Mouse (Mus musculus) kidney, adult 2 months (tissue): ENCODE measurements around the gene Mdga1. TPM values are rescaled to one million over a fixed set of nuclear protein-coding genes. Genes with fewer than 3 reads are reported as not detected.

Experiments used
- DNase-seq: peaks from one replicate; pipeline ENCODE4 v3.0.0; 2021
- H3K27ac ChIP-seq: fragments of 200-500 bp; 2 replicates; pipeline ENCODE4 v1.5.1; 2012; ENCODE audit warnings: low read depth, low read length, control low read depth, inconsistent platforms; ENCODE audit not compliant: insufficient read depth
- H3K27me3 ChIP-seq: fragments of 200-500 bp; replicated peaks from 2 replicates; pipeline ENCODE4 v1.6.1; 2012; ENCODE audit warnings: mild to moderate bottlenecking, moderate library complexity, low read length, inconsistent platforms; ENCODE audit not compliant: control insufficient read depth, insufficient read depth
- H3K36me3 ChIP-seq: fragments of 200-500 bp; 2 replicates; pipeline ENCODE4 v1.6.1; 2012; ENCODE audit warnings: mild to moderate bottlenecking, moderate library complexity, low read length, inconsistent platforms; ENCODE audit not compliant: control insufficient read depth, insufficient read depth
- H3K4me1 ChIP-seq: fragments of 200-500 bp; 2 replicates; pipeline ENCODE4 v1.6.1; 2011; ENCODE audit warnings: low read length; ENCODE audit not compliant: control insufficient read depth, insufficient read depth
- H3K4me3 ChIP-seq: fragments of 200-500 bp; 2 replicates; pipeline ENCODE4 v1.5.1; 2011; ENCODE audit warnings: mild to moderate bottlenecking, low read depth, low read length, control low read depth; ENCODE audit not compliant: insufficient read depth
- CTCF ChIP-seq: fragments of 200-500 bp; conservative IDR thresholded peaks from 2 replicates; pipeline ENCODE4 v1.5.1; 2011; ENCODE audit warnings: low read depth, mild to moderate bottlenecking, control low read depth, low read length, moderate library complexity, mixed read lengths; ENCODE audit not compliant: insufficient read depth, insufficient read length
- POLR2A ChIP-seq: fragments of 200-500 bp; IDR thresholded peaks from one replicate; pipeline ENCODE4 v1.6.1; 2011; ENCODE audit warnings: low read depth, low read length, control low read depth
- WGBS: fragments of 180-500 bp; shearing (Covaris S2); methylation state at CpG from one replicate; pipeline ENCODE4 v1.1.7; 2018; 5-methylcytosine and 5-hydroxymethylcytosine counted together
- polyA plus RNA-seq: library from polyadenylated mRNA; depleted of rRNA; stranded (reverse); fragments of >200 nt; gene quantifications from 2 replicates; pipeline ENCODE4 v1.2.3, GENCODE M21; 2012

The Mdga1 gene
- polyA plus RNA-seq, 1 experiment, result 1.3 TPM

DNA sequence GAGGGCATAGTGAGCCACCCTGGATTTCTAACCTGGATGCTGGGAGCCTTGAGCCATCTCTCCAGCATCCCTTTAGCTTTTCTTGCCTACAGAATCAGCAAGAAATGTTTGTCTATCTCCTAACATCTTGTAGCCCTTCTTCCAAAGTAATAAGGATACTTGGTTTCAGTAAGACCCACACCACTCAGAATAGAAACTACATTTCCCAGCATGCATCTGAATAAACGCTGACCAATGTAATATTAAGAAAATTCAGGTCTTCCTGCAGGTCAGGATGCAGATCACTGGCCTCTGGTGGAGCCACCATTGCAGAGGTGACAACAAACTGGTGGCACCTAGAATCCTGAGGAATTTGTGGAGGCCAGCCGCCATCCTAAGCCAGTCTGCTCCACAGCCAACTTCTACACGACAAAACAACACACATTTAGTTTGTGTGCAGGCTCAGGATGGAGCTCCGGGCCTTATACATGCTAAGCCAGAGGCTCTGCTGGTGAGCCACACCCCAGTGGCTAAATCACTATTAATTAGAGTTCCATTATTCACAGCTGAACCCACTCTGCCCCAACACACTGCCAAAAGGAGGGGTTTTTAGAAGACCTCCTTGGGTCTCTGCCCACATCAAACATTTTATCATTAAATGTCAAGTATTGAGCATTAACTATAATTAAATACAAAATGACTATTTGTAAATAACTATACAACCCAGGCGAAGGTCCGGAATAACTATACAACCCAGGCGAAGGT, 126.3 kb downstream of the Mdga1 start:
- no peak overlapping the region for H3K27ac ChIP-seq
- no peaks in the 10 kb centered on the region for H3K36me3 ChIP-seq
- no peak overlapping the region for H3K4me3 ChIP-seq
- DNase-seq, result no peak
- H3K4me1 ChIP-seq, result no peaks in the 10 kb centered on the region
- TF ChIP-seq POLR2A (no peak), CTCF (no peak)
- H3K27me3 ChIP-seq, result no peaks in the 10 kb centered on the region
- 89% methylated on average over 7 of the region's 7 CpGs for WGBS

DNA sequence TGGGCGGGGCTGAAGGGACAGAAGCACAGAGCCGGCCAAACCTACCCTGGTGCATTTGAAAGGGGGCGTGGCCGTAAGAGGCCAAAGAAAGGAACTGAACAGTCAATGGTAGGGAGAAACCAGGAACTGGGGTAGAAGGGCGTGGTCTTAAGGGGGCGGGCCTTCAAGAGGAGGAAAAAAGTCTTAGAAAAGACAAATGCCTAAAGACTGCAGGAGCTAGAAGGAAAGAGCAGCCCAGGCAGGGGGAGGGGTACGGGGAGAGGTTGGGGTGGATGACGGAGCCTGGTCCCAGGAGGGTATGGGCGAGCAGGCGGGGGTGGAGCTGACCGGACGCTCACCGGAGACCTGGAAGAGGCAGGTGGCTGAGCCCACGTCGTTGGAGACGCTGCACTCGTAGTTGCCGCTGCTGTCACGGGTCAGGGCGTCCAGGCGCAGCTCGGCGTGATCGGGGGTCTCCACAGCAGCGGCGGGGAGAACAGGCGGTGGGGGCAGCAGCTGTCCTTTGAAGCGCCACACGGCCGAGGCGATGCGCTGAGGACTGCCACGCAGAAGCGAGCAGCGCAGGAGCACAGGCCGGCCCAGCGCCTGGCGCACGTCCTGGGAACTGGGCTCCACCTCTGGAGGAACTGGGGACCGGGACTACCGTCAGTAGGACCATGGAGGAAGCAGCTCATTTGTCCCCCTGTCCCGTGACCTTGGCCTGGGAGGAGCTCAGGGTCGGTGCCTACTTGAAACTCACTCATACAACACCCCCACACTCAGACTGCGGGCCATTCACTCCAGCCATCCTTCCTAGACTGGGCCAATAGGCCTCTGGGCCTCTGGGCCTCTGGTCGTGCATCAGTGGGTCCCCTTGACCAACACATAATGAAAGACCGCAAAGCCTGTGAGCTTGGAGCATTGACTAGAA, 127.9 kb downstream of the Mdga1 start:
- Histone ChIP-seq H3K4me1 (no peaks in the 10 kb centered on the region), H3K27me3 (no peaks in the 10 kb centered on the region), H3K27ac (no peak overlapping the region), H3K4me3 (peak overlapping the region; percentile 61), H3K36me3 (no peaks in the 10 kb centered on the region)
- WGBS, result 7% methylated on average over 46 of the region's 46 CpGs
- TF ChIP-seq POLR2A (no peak), CTCF (no peak)
- peak; percentile 43 for DNase-seq

DNA sequence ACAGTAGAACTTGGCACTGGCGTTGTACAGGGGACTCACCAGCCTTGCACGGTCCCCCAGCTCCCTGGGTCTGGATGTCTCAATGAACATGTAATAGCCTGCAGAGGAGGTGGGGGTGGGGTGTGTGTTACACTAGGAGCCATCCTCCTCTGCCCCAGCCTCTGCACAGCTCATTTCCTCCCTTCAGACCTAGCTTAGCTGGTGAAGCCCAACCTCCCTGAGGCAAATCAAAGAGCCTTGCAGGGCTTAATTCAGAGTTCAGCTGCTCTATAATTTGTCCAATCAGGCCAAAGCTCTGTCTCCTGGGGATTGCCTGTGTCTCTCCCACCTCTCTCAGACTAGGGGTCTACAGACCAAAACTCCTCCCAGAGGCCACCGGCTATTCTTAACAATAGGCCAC, 131.9 kb downstream of the Mdga1 start:
- TF ChIP-seq CTCF, result no peak
- no peak for TF ChIP-seq POLR2A
- Histone ChIP-seq H3K36me3 (no peaks in the 10 kb centered on the region), H3K27ac (no peak overlapping the region), H3K4me3 (no peak overlapping the region), H3K27me3 (no peaks in the 10 kb centered on the region), H3K4me1 (no peaks in the 10 kb centered on the region)
- 28% methylated on average over 3 of the region's 3 CpGs for WGBS
- DNase-seq, result no peak

DNA sequence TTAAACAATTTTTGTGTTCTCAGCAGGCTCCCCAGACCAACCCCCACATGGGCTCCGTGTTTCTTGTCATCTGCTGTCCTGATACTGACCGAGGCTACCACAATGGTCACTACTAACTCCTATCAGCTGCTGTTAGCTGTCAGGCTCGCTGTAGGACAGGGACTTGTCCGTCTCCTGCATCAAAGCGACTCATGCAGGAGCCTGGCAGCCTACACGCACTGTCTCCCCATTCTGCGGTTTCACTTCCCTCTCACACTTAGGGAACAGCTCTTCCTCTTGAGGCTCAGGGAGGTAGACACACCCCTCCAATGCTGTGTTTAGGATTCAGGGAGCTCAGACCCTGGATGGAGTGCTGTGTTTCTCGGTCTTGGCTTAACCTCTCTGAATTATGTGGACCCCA, 132.4 kb downstream of the Mdga1 start:
- Histone ChIP-seq H3K4me1 (no peaks in the 10 kb centered on the region), H3K27ac (no peak overlapping the region), H3K27me3 (no peaks in the 10 kb centered on the region), H3K36me3 (no peaks in the 10 kb centered on the region), H3K4me3 (no peak overlapping the region)
- no peak for DNase-seq
- 70% methylated on average over 8 of the region's 8 CpGs for WGBS
- no peak for TF ChIP-seq CTCF
- TF ChIP-seq POLR2A, result no peak

DNA sequence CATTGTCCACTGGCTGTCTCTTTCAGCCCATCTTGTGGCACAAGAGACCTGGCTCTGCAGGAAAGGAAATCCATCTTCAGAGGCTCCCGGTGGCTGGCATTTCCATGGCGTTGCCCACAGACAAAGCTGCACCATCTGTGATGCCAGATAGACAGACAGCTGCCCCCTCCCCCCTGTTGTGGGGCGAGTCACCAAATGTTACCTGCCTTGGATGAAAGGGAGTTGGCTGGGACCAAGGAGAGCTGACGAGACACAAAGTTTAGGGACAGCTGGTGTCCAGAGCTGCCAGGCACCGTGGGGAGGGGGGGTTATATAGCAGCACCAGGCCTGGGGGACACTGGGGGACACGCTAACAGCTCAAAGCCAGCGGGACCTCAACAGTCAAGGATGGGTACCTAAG, 135.1 kb downstream of the Mdga1 start:
- Histone ChIP-seq H3K27ac (no peak overlapping the region), H3K4me1 (no peaks in the 10 kb centered on the region), H3K27me3 (no peaks in the 10 kb centered on the region), H3K4me3 (no peak overlapping the region), H3K36me3 (no peaks in the 10 kb centered on the region)
- TF ChIP-seq CTCF (no peak), POLR2A (no peak)
- no peak for DNase-seq
- WGBS, result 73% methylated on average over 7 of the region's 7 CpGs

DNA sequence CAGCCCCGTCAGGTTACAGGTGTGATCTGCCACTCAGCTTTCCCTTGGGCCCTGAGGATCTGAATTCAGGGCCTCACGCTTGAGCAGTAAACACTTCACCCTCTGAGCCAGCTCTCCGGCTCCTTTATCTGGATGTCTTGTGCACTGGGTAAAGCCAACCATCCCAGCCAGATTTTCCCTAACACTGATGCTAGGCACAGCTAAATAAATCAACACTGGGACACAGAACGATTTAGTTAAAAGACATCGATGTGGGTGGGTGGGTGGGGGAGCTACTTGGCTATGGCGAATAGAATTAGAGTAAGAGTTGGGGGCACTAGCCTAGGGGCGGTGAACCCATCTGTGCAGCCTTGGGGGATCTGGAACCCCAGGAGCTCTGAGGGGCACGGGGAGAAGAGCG, 135.6 kb downstream of the Mdga1 start:
- Histone ChIP-seq H3K36me3 (no peaks in the 10 kb centered on the region), H3K27ac (no peak overlapping the region), H3K4me1 (no peaks in the 10 kb centered on the region), H3K4me3 (no peak overlapping the region), H3K27me3 (no peaks in the 10 kb centered on the region)
- WGBS, result 86% methylated on average over 9 of the region's 9 CpGs
- DNase-seq, result no peak
- no peak for TF ChIP-seq POLR2A
- no peak for TF ChIP-seq CTCF

DNA sequence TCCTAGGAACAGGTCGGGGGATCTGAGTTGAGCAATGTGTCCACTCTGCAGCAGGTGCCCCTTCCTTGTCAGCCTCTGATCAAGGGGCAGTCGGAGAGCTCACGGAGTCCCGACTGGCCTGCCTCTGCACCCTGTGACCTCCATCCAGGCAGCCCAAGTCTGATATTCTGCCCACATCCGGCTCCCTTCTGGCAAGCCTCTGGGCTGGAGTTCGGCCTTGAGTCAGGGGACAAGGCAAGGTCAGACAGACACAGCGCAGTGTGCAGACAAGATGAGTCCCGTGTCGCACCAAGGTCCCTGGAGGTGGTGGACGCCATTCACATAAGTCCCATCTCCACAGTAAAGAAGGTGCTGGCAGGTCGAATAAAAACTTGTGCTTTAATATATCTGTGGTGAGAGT, 138.2 kb downstream of the Mdga1 start:
- 80% methylated on average over 11 of the region's 11 CpGs for whole genome bisulfite sequencing
- DNase-seq, result no peak
- no peak overlapping the region for H3K4me3 ChIP-seq
- no peak overlapping the region for H3K27ac ChIP-seq
- no peaks in the 10 kb centered on the region for H3K27me3 ChIP-seq
- H3K4me1 ChIP-seq, result no peaks in the 10 kb centered on the region
- no peaks in the 10 kb centered on the region for H3K36me3 ChIP-seq
- no peak for TF ChIP-seq POLR2A
